Comparison of ENCODE assay signal across 8 mouse cellular contexts in the genomic region with DNA sequence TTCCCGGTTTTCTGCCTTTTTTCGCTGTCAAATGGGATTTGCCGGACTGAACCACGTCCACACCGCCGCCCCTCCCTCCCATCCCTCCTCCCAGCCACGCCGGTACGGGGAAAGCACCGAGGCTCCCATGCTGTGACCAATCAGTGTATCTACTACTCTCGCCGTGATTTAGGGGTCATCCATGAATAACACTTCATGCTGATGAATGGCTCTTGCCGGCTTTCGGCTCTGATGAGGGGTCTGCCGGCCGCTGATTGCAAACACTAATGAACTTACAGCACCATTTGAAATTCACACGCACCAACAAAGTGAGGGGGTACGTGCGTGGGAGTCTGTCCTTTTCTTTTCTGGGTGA. TPM values are rescaled to one million over a fixed set of nuclear protein-coding genes. Genes with fewer than 3 reads are reported as not detected.
A peak's percentile ranks its signal among the peaks of the same experiment; 100 is the strongest.
DNase-seq lines count a peak whose midpoint lies in the region; ATAC-seq and TF ChIP-seq lines count a peak whose summit lies in the region.

A gene (minus strand): TSS at position 21 of the 355 bp plus-strand sequence.

- no peaks in the 10 kb centered on the region for H3K36me3 ChIP-seq in forebrain, embryonic 15.5 days
- no peaks in the 10 kb centered on the region for H3K36me3 ChIP-seq in midbrain, embryonic 12.5 days

- H3K27me3 ChIP-seq in forebrain, embryonic 15.5 days = peaks cover 25% of the 10 kb centered on the region
- H3K27me3 ChIP-seq in midbrain, embryonic 12.5 days = peaks cover 47% of the 10 kb centered on the region

- no peak for TF ChIP-seq POLR2A in lung, adult 2 months (IDR thresholded peaks at IDR 0.05; ENCODE audit: borderline replicate concordance, extremely low read depth, low read depth, low read length)
- no peak for TF ChIP-seq POLR2A in brain, embryonic 14.5 days (IDR thresholded peaks at IDR 0.05; ENCODE audit: borderline replicate concordance, extremely low read depth, insufficient read depth, insufficient read length, poor library complexity, severe bottlenecking)

- peak within 1 kb of the TSS; percentile 100 for H3K4me2 ChIP-seq in forebrain, embryonic 15.5 days (replicated peaks)
- H3K4me2 ChIP-seq in midbrain, embryonic 12.5 days (replicated peaks) = peak within 1 kb of the TSS; percentile 84

- TF ChIP-seq CTCF in lung, adult 2 months (IDR thresholded peaks at IDR 0.05; ENCODE audit: insufficient read depth, low read length) = no peak
- TF ChIP-seq CTCF in brain, embryonic 14.5 days (IDR thresholded peaks at IDR 0.05; ENCODE audit: borderline replicate concordance, extremely low read depth, insufficient read depth, insufficient read length) = no peak

- H3K9ac ChIP-seq in forebrain, embryonic 15.5 days (replicated peaks) = peak within 1 kb of the TSS; percentile 61
- peak within 1 kb of the TSS; percentile 91 for H3K9ac ChIP-seq in midbrain, embryonic 12.5 days (replicated peaks)

- peak within 1 kb of the TSS; percentile 60 for H3K4me3 ChIP-seq in lung, adult 2 months (replicated peaks; ENCODE audit: extremely low read depth, low read depth, low read length)
- H3K4me3 ChIP-seq in forebrain, embryonic 15.5 days = peak within 1 kb of the TSS; percentile 91
- peak within 1 kb of the TSS; percentile 82 for H3K4me3 ChIP-seq in midbrain, embryonic 12.5 days

- WGBS in lung, adult 2 months = under 1% methylated on average over 19 of the region's 19 CpGs
- under 1% methylated on average over 19 of the region's 19 CpGs for WGBS in forebrain, embryonic 15.5 days
- WGBS in midbrain, embryonic 12.5 days = under 1% methylated on average over 19 of the region's 19 CpGs

- peak within 1 kb of the TSS; percentile 50 for H3K27ac ChIP-seq in forebrain, embryonic 15.5 days (replicated peaks)
- H3K27ac ChIP-seq in midbrain, embryonic 12.5 days (replicated peaks) = peak within 1 kb of the TSS; percentile 94

- DNase-seq in lung, adult 2 months = no peak
- no peak for DNase-seq in lung, postnatal 14 days
- DNase-seq in brain, embryonic 14.5 days (ENCODE audit: low read depth) = no peak
- peak; percentile 45 to 67 for DNase-seq in kidney, postnatal 4 days
- DNase-seq in MN1 (ENCODE audit: low spot score) = no peak
- no peak for DNase-seq in cerebellum, adult 11-12 months

- no peaks in the 10 kb centered on the region for H3K9me3 ChIP-seq in forebrain, embryonic 15.5 days
- H3K9me3 ChIP-seq in midbrain, embryonic 12.5 days = no peaks in the 10 kb centered on the region

- peak; percentile 63 for ATAC-seq in forebrain, embryonic 15.5 days (replicated peaks)
- ATAC-seq in midbrain, embryonic 12.5 days (ENCODE audit: low FRiP score, low read depth) = peak; percentile 69

- H3K4me1 ChIP-seq in lung, adult 2 months (ENCODE audit: control insufficient read depth, insufficient read depth, low read length) = no peaks in the 10 kb centered on the region
- H3K4me1 ChIP-seq in forebrain, embryonic 15.5 days = peaks cover 21% of the 10 kb centered on the region
- H3K4me1 ChIP-seq in midbrain, embryonic 12.5 days = peaks cover 31% of the 10 kb centered on the region

RNA-seq across cellular contexts. Expression of the gene that starts here (rescaled TPM):
- 0.55 and 1.1 TPM in 2 replicates for polyA plus RNA-seq in lung, adult 2 months (2012; rRNA removed)
- 21.7 and 50.8 TPM in 2 replicates for polyA plus RNA-seq in brain, embryonic 14.5 days (2012; rRNA removed)
- polyA plus RNA-seq in forebrain, embryonic 15.5 days (2015; fragmentation: Nextera tagmentation; extraction: Ambion mirVana) = 23.4 and 25.9 TPM in 2 replicates
- polyA plus RNA-seq in midbrain, embryonic 12.5 days (2016; fragmentation: Nextera tagmentation; extraction: Ambion mirVana) = 63.9 and 75.9 TPM in 2 replicates

Comparison
In these comparisons a context has a peak if more than half of its experiments do, and no peak if none do; other contexts are left out.
1. RNA of the gene that starts here (polyA plus RNA-seq): 63.9 to 75.9 TPM in midbrain, embryonic 12.5 days, 21.7 to 50.8 TPM in brain, embryonic 14.5 days and 23.4 to 25.9 TPM in forebrain, embryonic 15.5 days; 0.55 to 1.1 TPM in lung, adult 2 months; every median in the first group is over 10 times any median in the second.
2. DNase-seq: peak in kidney, postnatal 4 days (2 of 2); none in lung, adult 2 months (single experiment), lung, postnatal 14 days (single experiment), brain, embryonic 14.5 days (single experiment), MN1 (single experiment) and cerebellum, adult 11-12 months (single experiment).
3. Peak in every context shown above with its lines, with median percentiles within 50 percentile points of each other: H3K4me3 ChIP-seq.